Mouse (Mus musculus): ENCODE data around the gene Dcbld2.
"Not testable (repeated sequence)": the region's sequence is repeated elsewhere in the genome, so short reads cannot be mapped to it uniquely, and the experiment has no call there.

The Dcbld2 gene

GRCm38 (mm10) chr16:58450648-58451047 is 42.4 kb downstream of the Dcbld2 start:
- no peak for DNase-seq (ENCODE audit: low spot score in 2 of 2)

DNA sequence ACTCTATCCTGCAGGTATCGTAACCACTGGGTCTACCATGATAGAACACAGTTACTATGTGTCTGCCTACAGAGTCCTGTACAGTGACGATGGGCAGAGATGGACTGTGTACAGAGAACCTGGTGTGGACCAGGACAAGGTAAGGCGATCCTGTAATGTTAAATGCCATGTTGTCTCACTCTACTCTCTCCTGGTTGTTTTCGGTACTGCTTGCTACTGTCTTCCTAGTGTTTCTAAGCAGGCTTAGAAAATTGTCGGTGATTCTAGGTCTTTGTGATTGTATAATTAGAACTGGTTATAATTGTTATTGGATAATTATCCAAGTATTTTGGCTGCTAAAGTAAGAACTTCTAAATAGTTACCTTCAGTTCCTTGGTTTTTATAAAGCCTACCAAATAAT is 43.4 kb downstream of the Dcbld2 start:
- DNase-seq (ENCODE audit: low spot score in 2 of 2) = no peak

- DNase-seq (ENCODE audit: low spot score in 2 of 2) = no peak
These were observed 44.9 kb downstream of the Dcbld2 start for GRCm38 (mm10) chr16:58453138-58453537.

DNA sequence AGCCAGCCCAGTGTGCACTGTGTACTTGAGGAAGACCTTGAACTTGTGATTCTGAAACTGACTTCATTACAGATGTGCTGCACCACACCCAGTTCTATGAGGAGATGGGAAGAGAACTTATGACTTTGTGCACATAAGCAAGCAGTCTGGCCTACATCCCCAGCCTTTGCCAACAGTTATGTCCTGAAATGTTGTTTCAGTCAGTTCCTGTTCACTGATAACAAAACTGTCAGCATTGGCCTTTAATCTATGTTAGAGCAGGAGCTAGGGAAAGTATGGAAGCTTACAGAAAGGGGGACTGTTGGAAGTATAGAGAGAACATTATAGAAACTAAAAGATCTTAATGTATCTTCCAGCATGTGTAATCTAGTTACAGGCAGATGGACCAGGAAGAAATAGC is 45.6 kb downstream of the Dcbld2 start:
- no peak for DNase-seq (ENCODE audit: low spot score in 2 of 2)

- no peak for DNase-seq (ENCODE audit: low spot score in 2 of 2)
These were observed 46.4 kb downstream of the Dcbld2 start for GRCm38 (mm10) chr16:58454617-58455016.

DNA sequence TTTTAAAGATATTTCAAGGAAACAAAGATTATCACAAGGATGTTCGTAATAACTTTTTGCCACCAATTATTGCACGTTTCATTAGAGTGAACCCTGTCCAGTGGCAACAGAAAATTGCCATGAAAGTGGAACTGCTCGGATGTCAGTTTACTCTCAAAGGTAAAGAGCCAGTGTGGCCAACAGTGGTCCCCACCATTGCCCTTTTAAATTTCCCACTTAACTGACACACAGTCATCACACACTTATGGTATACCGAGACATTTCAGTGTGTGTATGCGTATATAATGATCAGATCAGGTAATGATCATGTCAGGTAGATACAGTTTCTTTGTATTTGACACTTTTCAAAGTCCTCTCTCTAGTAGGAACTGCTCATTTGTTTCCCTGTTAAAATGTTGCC is 46.9 kb downstream of the Dcbld2 start:
- DNase-seq (ENCODE audit: low spot score in 2 of 2) = no peak

DNA sequence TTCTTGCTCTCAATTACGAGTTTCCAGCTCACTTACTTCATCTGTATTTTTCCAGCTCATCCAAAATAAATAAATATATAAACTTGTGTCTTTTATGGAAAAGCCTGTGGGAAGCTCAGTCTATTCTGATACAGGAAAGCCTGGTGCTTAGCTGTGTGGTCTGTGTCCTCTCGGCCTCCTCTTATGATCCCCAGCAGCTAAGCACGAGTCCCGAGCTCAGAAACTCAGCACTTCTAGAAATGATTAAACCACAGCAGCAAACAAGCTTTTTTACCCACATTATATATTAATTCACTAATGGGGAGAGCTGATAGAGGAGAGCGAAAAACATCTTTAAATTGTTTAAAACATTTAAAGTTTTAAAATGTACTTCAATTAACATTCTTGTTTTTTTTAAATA is 48.2 kb downstream of the Dcbld2 start:
- DNase-seq (ENCODE audit: low spot score in 2 of 2) = no peak

DNA sequence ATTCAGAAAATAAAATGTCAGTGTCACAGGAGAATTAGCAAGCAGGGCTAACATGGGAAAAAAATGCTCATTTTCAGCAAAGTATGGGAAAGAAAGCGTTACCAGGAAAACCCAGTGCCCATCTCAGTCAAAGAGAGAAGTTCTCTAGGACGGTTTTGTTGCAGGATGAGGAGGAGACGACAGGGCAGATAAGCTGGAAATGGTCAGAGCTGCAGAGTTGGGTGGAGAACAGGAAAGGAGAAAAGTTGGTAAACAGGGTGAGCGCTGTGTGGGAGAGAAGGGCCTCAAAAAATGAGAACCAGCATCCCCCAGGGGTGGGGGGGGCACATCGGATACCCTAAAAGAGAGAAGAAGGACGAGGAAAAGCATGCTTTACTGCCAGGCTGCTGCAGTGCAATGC is 48.7 kb downstream of the Dcbld2 start:
- DNase-seq (ENCODE audit: low spot score in 2 of 2) = no peak

DNA sequence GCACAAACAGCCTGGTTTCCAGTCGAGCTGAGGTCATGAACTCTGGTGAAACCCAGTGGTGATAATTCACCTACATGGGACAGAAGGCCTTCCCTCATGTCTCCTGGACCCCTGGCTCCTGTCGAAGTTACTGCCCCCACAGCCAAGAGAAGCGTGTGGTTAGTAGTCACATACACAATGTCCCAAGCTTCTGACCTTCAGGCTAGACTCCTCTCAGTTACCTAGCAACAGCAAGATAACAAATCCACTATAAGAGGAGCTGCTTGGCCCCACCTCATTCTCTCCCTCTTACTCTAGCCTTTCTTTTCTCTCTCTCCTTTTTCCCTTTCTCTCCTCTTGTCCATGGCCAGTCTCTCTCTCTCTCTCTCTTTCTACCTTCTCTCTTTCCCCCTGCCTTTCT is 51.7 kb downstream of the Dcbld2 start:
- not testable (repeated sequence) for DNase-seq (ENCODE audit: low spot score in 2 of 2)

GRCm38 (mm10) chr16:58460386-58460785 is 52.1 kb downstream of the Dcbld2 start:
- DNase-seq (ENCODE audit: low spot score in 2 of 2) = no peak

GRCm38 (mm10) chr16:58461856-58462518 is 53.7 kb downstream of the Dcbld2 start:
- DNase-seq (ENCODE audit: low spot score in 2 of 2) = no peak

DNA sequence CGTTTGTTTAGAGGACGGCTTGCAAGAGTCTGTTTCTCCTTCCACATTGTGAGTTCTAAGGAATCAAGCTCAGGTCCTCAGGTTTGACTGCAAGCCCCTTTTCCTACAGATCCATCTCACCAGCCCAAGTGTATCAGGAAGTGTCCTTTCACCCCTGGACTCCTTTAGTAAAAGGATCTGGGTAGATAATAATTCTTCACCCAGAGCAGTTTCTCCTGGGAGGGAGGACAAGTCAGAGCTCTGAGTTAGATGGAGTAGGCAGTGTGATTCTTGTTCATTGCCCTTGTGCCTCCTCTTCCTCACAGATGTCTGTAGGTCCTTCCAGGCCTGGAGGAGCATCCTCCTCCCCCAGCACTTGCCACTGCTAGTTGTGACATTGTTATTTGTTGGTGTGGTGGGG is 54.3 kb downstream of the Dcbld2 start:
- DNase-seq (ENCODE audit: low spot score in 2 of 2) = no peak

DNA sequence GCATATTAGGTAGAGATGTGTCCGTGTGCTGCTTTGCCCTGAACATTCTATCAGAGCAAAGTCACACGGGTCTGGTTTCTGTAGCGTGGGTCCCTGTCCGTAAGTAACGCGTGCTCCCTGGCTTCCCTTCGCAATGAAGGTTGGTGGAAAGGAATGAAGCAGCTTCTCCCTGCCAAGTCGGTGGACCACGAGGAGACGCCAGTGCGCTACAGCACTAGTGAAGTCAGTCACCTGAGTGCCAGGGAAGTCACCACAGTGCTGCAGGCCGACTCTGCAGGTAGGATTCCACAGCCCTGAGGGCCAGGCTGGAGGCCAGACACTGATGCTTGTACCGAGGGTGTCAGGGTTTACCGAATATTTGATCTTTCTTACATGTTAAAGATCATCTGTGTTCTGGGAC is 55.8 kb downstream of the Dcbld2 start:
- no peak for DNase-seq (ENCODE audit: low spot score in 2 of 2)

- no peak for DNase-seq (ENCODE audit: low spot score in 2 of 2)
These were observed 57.2 kb downstream of the Dcbld2 start for GRCm38 (mm10) chr16:58465412-58465811.

GRCm38 (mm10) chr16:58470061-58470460 is 61.8 kb downstream of the Dcbld2 start:
- DNase-seq (ENCODE audit: low spot score in 2 of 2) = no peak

GRCm38 (mm10) chr16:58470841-58471240 is 62.6 kb downstream of the Dcbld2 start:
- DNase-seq (ENCODE audit: low spot score in 2 of 2) = no peak

DNA sequence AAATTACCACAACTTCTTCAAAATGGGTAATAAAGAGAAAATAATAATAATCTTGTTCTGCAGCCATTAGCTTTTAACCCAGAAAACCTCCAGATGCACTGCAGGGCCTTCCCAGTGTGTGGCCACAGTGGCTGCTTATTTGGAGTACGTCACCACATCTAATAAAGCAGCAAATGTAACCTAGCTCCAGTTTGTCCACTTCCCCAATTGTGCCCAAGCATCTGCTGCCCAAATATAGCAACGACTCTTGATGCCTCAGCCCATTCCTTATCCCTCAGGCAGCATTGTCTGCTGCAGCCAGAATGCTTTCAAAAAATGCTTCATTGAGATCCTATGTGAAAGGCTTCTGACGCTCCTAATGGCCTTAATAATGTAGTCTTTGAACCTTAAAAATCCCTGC is 66.6 kb downstream of the Dcbld2 start:
- DNase-seq (ENCODE audit: low spot score in 2 of 2) = no peak

DNA sequence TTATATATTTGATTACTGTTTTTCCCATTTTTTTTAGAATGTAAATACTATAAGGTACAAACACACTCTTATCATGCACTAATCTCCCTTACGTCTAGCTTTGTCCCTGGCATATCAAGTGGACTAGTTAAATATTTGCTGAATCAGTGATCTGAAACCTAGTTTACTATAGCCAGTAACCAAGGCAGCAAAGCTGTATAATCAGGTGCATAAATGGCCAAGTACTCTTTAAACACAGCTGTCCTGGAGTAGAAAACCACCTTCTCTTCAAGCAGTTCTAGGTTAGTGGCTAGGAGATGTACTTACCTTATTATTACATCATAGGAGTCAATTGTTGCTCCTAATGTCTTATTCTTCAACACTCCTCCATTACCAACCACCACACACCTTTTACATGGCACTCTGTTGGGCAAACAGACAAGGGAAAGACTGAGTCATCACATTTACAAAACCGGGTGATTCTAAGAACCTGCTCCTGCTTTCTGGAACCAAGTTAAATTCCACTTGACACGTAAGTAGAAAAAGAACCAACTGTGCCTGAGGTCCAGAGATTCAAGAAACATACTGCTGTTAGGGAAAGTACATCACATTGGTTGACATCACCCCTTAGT is 67.4 kb downstream of the Dcbld2 start:
- DNase-seq (ENCODE audit: low spot score in 2 of 2) = no peak

DNA sequence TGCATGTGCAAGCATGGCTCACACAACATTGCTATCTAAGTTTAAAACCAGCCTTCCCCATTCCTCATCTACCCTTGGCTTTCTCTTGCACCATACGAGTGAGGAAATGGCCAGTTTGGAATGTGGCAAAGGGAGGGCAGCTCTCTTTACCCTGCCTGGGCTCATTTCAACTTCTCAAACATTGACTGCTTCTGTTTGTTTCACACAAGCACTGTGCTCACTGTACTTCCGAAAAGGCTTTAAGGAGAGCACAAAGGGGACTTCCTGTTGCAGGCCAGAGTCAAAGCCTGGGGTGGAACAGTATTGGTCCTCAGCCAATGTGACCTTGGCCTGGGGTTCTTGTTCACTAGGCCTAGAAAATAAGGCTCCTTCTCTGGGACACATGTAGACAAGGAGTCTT is 68.1 kb downstream of the Dcbld2 start:
- DNase-seq (ENCODE audit: low spot score in 2 of 2) = no peak

DNA sequence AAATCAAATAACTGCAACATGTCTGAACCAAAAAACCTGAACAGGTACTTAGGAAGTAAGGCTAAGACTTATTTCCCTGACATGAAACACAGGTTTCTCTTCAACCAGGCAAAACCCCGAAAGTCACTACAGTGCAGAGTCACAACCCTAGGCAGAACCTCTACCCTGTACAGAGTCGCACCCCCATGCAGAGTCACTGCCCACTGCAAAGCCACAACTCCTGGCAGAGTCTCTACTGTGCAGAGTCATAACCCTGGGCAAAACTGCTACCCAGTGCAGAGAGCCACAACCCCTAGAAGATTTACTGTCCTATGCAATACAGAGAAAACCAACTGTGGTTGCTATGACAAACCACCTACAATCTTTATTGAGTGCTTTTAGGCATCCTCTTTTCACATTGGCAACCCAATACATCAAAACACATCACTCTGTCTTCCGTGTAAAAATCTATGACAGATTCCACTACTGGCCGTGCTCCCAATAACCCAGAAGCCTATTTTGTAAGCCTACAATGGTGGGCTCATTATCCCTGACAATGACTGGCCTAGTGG is 71.7 kb downstream of the Dcbld2 start:
- no peak for DNase-seq (ENCODE audit: low spot score in 2 of 2)

GRCm38 (mm10) chr16:58481219-58481905 is 73.1 kb downstream of the Dcbld2 start:
- DNase-seq (ENCODE audit: low spot score in 2 of 2) = no peak

DNA sequence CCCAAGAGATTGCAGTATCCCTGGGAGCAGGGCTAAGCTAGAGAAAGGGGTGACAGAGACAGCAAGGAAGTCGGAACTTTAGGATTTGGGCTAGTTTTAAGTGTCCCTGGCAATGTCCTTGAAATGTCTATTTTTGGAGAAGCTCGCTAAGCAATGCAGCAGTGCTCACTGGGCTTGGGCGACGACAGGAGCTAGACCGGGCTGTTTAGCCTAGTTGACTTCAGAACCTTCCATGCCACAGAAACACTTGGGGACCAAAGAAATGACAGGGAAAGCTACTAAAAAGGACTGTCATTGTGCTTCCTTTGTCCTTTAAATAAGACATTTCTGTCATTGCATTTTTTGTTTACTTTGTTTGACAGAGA is 73.6 kb downstream of the Dcbld2 start:
- DNase-seq (ENCODE audit: low spot score in 2 of 2) = no peak

DNA sequence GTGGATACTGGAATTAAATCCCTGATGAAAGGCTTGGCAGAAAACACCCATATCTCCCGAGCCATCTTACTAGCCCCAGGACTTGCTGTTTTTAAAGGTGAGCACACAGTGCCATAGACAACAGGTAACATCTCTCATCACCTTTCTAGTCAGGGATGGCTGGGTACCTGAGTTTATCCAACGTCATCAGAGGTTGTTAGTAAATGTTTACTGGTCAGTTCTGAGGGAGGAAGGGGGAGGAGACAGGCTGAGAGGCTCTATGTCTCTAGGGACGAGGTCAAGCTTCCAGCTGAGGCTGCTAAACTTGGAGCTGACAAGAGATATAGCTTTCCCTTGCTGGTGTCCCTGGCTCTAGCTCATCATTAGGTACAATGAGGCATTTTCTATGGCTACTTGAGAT is 74.1 kb downstream of the Dcbld2 start:
- DNase-seq (ENCODE audit: low spot score in 2 of 2) = no peak
